Comparison of ENCODE assay signal across 7 mouse cellular contexts in genomic region chr11:82764438-82764924, GRCm38 (mm10). TPM values are rescaled to one million over a fixed set of nuclear protein-coding genes. Genes with fewer than 3 reads are reported as not detected.
DNase-seq lines count a peak whose midpoint lies in the region; ATAC-seq and TF ChIP-seq lines count a peak whose summit lies in the region.

No protein-coding gene starts in this region.

- no peaks in the 10 kb centered on the region for H3K27me3 ChIP-seq in thymus, adult 2 months (ENCODE audit: control insufficient read depth, insufficient read depth, low read length)
- H3K27me3 ChIP-seq in forebrain, embryonic 14.5 days (replicated peaks; ENCODE audit: control insufficient read depth, insufficient read depth, low read length) = no peaks in the 10 kb centered on the region
- H3K27me3 ChIP-seq in liver, embryonic 15.5 days = no peaks in the 10 kb centered on the region

- H3K36me3 ChIP-seq in thymus, adult 2 months (ENCODE audit: control insufficient read depth, insufficient read depth, low read length) = peaks cover 3% of the 10 kb centered on the region; the same call in 1 of the 2 replicates
- H3K36me3 ChIP-seq in forebrain, embryonic 14.5 days (ENCODE audit: control insufficient read depth, insufficient read depth, low read length) = peaks cover 14% of the 10 kb centered on the region; the same call in 1 of the 2 replicates
- H3K36me3 ChIP-seq in liver, embryonic 15.5 days (replicated peaks) = peaks cover 13% of the 10 kb centered on the region

- peak overlapping the region; percentile 82 for H3K9ac ChIP-seq in forebrain, embryonic 14.5 days (ENCODE audit: low read length)
- peak overlapping the region; percentile 85 for H3K9ac ChIP-seq in liver, embryonic 15.5 days

- DNase-seq in thymus, adult 2 months = no peak
- DNase-seq in thymus, postnatal 0 days (ENCODE audit: low spot score) = no peak
- no peak for DNase-seq in forebrain, embryonic 14.5 days (ENCODE audit: low spot score)
- no peak for DNase-seq in urinary bladder, postnatal 14 days (ENCODE audit: low spot score)
- DNase-seq in embryo, embryonic 9.5 days (ENCODE audit: extremely low spot score) = no peak
- no peak for DNase-seq in B cell, adult 2 months

- under 1% methylated on average over 28 of the region's 28 CpGs for WGBS in thymus, adult 2 months
- under 1% methylated on average over 28 of the region's 28 CpGs for WGBS in forebrain, embryonic 14.5 days
- under 1% methylated on average over 28 of the region's 28 CpGs for WGBS in liver, embryonic 15.5 days (ENCODE audit: insufficient replicate concordance)

- no peaks in the 10 kb centered on the region for H3K9me3 ChIP-seq in forebrain, embryonic 14.5 days (replicated peaks; ENCODE audit: control insufficient read depth, low read length)
- no peaks in the 10 kb centered on the region for H3K9me3 ChIP-seq in liver, embryonic 15.5 days (replicated peaks)

- peak overlapping the region; percentile 65 for H3K4me3 ChIP-seq in thymus, adult 2 months (ENCODE audit: control insufficient read depth, insufficient read depth, low read length)
- peak overlapping the region; percentile 78 for H3K4me3 ChIP-seq in forebrain, embryonic 14.5 days (ENCODE audit: low read depth, low read length)
- H3K4me3 ChIP-seq in liver, embryonic 15.5 days (replicated peaks) = peak overlapping the region; percentile 91

- TF ChIP-seq POLR2A in thymus, adult 2 months (IDR thresholded peaks at IDR 0.05; ENCODE audit: control insufficient read depth, extremely low read depth, insufficient read depth, low read length, poor library complexity) = peak; percentile 26; the same call in 1 of the 2 replicates

- peak overlapping the region; percentile 79 for H3K4me2 ChIP-seq in forebrain, embryonic 14.5 days (ENCODE audit: low read length)
- peak overlapping the region; percentile 90 for H3K4me2 ChIP-seq in liver, embryonic 15.5 days

- no peak overlapping the region for H3K27ac ChIP-seq in thymus, adult 2 months (ENCODE audit: control insufficient read depth, insufficient read depth, low read length)
- peak overlapping the region; percentile 70 for H3K27ac ChIP-seq in forebrain, embryonic 14.5 days (ENCODE audit: low read depth, low read length)
- peak overlapping the region; percentile 90 for H3K27ac ChIP-seq in liver, embryonic 15.5 days (replicated peaks)

- no peak for TF ChIP-seq CTCF in thymus, adult 2 months (IDR thresholded peaks at IDR 0.05; ENCODE audit: borderline replicate concordance, control insufficient read depth, extremely low read depth, insufficient read depth, low read length, poor library complexity)

- peak; percentile 62 for ATAC-seq in forebrain, embryonic 14.5 days
- ATAC-seq in liver, embryonic 15.5 days (ENCODE audit: insufficient read depth) = peak; percentile 57

- H3K4me1 ChIP-seq in thymus, adult 2 months (replicated peaks; ENCODE audit: control insufficient read depth, insufficient read depth, low read length) = peaks cover 8% of the 10 kb centered on the region
- peaks cover 13% of the 10 kb centered on the region for H3K4me1 ChIP-seq in forebrain, embryonic 14.5 days (ENCODE audit: control insufficient read depth, insufficient read depth, low read length)
- H3K4me1 ChIP-seq in liver, embryonic 15.5 days (replicated peaks) = peaks cover 30% of the 10 kb centered on the region

RNA-seq across cellular contexts. Expression of gene Zfp830, which starts 0.3 kb away (rescaled TPM):
- polyA plus RNA-seq in thymus, adult 2 months (2012; rRNA removed) = 8.1 and 8.7 TPM in 2 replicates
- 38.1 and 39.5 TPM in 2 replicates for polyA plus RNA-seq in thymus, postnatal 0 days (2015; fragmentation: Nextera tagmentation; extraction: Ambion mirVana)
- 34.5 and 38.3 TPM in 2 replicates for polyA plus RNA-seq in forebrain, embryonic 14.5 days (2014; fragmentation: Nextera tagmentation; extraction: Ambion mirVana)
- polyA plus RNA-seq in liver, embryonic 15.5 days (2015; fragmentation: Nextera tagmentation; extraction: Ambion mirVana) = 17.1 and 17.4 TPM in 2 replicates

RNA-seq across cellular contexts. Expression of gene Cct6b, which starts 0.4 kb away (rescaled TPM):
- polyA plus RNA-seq in thymus, adult 2 months (2012; rRNA removed) = 0.16 and 0.19 TPM in 2 replicates
- polyA plus RNA-seq in thymus, postnatal 0 days (2015; fragmentation: Nextera tagmentation; extraction: Ambion mirVana) = 0.51 and 0.76 TPM in 2 replicates
- polyA plus RNA-seq in forebrain, embryonic 14.5 days (2014; fragmentation: Nextera tagmentation; extraction: Ambion mirVana) = 0.22 and 0.27 TPM in 2 replicates
- 0.08 and 0.10 TPM in 2 replicates for polyA plus RNA-seq in liver, embryonic 15.5 days (2015; fragmentation: Nextera tagmentation; extraction: Ambion mirVana)

RNA-seq across cellular contexts. Expression of gene Lig3, which starts 16.4 kb away (rescaled TPM):
- 18.5 and 23.0 TPM in 2 replicates for polyA plus RNA-seq in thymus, adult 2 months (2012; rRNA removed)
- 19.8 and 21.5 TPM in 2 replicates for polyA plus RNA-seq in thymus, postnatal 0 days (2015; fragmentation: Nextera tagmentation; extraction: Ambion mirVana)
- polyA plus RNA-seq in forebrain, embryonic 14.5 days (2014; fragmentation: Nextera tagmentation; extraction: Ambion mirVana) = 32.4 and 36.2 TPM in 2 replicates
- polyA plus RNA-seq in liver, embryonic 15.5 days (2015; fragmentation: Nextera tagmentation; extraction: Ambion mirVana) = 6.6 and 8.4 TPM in 2 replicates
